ENCODE assay signal across 11 mouse cellular contexts in genomic region chr7:144176234-144176730, GRCm38 (mm10).
DNase-seq lines count a peak whose midpoint lies in the region; ATAC-seq and TF ChIP-seq lines count a peak whose summit lies in the region.
"Had no signal": no experiment of that assay in that cellular context is flagged by ENCODE, and none has a peak within 500 bp of the region (broad histone marks: within the 10 kb centered on the region; RNA-seq: fewer than 3 reads in every experiment).

No protein-coding gene starts in this region.

- no peaks in the 10 kb centered on the region for H3K27me3 ChIP-seq in hindbrain, postnatal 0 days (ENCODE audit: insufficient read depth, low read length)
- H3K27me3 ChIP-seq in neural tube, embryonic 14.5 days (ENCODE audit: control insufficient read depth, insufficient read depth, low read length) = 0 out of 2 replicates have a peak, but pooled peaks cover 4% of the 10 kb centered on the region
- H3K27me3 ChIP-seq in liver, embryonic 12.5 days (replicated peaks) = peaks cover 59% of the 10 kb centered on the region

- no peak for ATAC-seq in hindbrain, postnatal 0 days
- no peak for ATAC-seq in neural tube, embryonic 14.5 days (ENCODE audit: low read depth)
- ATAC-seq in liver, embryonic 12.5 days = no peak

- H3K4me1 ChIP-seq in hindbrain, postnatal 0 days (ENCODE audit: insufficient read depth, low read length) = peaks cover 10% of the 10 kb centered on the region
- peaks cover 18% of the 10 kb centered on the region; the same call in 1 of the 2 replicates for H3K4me1 ChIP-seq in neural tube, embryonic 14.5 days (ENCODE audit: control insufficient read depth, insufficient read depth, low read length)
- H3K4me1 ChIP-seq in liver, embryonic 12.5 days = no peaks in the 10 kb centered on the region

- WGBS in hindbrain, postnatal 0 days = 55% methylated on average over 3 of the region's 3 CpGs
- WGBS in neural tube, embryonic 14.5 days = 60% methylated on average over 3 of the region's 3 CpGs
- WGBS in liver, embryonic 12.5 days (ENCODE audit: insufficient replicate concordance) = 55% methylated on average over 3 of the region's 3 CpGs

- H3K27ac ChIP-seq in layer of hippocampus, adult 2 months = peak overlapping the region; percentile 94
- H3K27ac ChIP-seq in hindbrain, postnatal 0 days = peak overlapping the region; percentile 86; the same call in 1 of the 2 replicates
- peak overlapping the region; percentile 93 for H3K27ac ChIP-seq in neural tube, embryonic 14.5 days (ENCODE audit: low read depth, low read length)
- no peak overlapping the region for H3K27ac ChIP-seq in liver, embryonic 12.5 days
- H3K27ac ChIP-seq: heart, adult 2 months had no signal

- no peak for TF ChIP-seq CTCF in layer of hippocampus, adult 2 months (conservative IDR thresholded peaks at IDR 0.05)
- TF ChIP-seq CTCF in hindbrain, postnatal 0 days (IDR thresholded peaks at IDR 0.05; ENCODE audit: low read depth) = no peak

- peak overlapping the region; percentile 58 for H3K9ac ChIP-seq in hindbrain, postnatal 0 days (replicated peaks; ENCODE audit: low read length)
- H3K9ac ChIP-seq in neural tube, embryonic 14.5 days (replicated peaks; ENCODE audit: low read depth, low read length) = peak overlapping the region; percentile 75
- no peak overlapping the region for H3K9ac ChIP-seq in liver, embryonic 12.5 days

- peak overlapping the region; percentile 65 for H3K4me3 ChIP-seq in layer of hippocampus, adult 2 months
- peak overlapping the region; percentile 46 for H3K4me3 ChIP-seq in hindbrain, postnatal 0 days (ENCODE audit: low read length)
- peak overlapping the region; percentile 46 for H3K4me3 ChIP-seq in neural tube, embryonic 14.5 days (ENCODE audit: low read depth, low read length)
- H3K4me3 ChIP-seq in liver, embryonic 12.5 days = no peak overlapping the region

- DNase-seq in cerebellum, adult 11-12 months = peak; percentile 15
- no peak for DNase-seq in cerebellum, adult 8-10 months
- no peak for DNase-seq in layer of hippocampus, adult 2 months (ENCODE audit: low spot score in 2 of 2)
- DNase-seq in layer of hippocampus, adult 9-10 months (ENCODE audit: low spot score) = no peak
- no peak for DNase-seq in hindbrain, postnatal 0 days (ENCODE audit: low spot score)
- no peak for DNase-seq in embryo, embryonic 11 days
- DNase-seq: adrenal gland, adult 8-10 months; liver had no signal

- H3K4me2 ChIP-seq in hindbrain, postnatal 0 days (ENCODE audit: low read depth, low read length) = peak overlapping the region; percentile 65
- H3K4me2 ChIP-seq in neural tube, embryonic 14.5 days (ENCODE audit: low read depth, low read length) = peak overlapping the region; percentile 72
- no peak overlapping the region for H3K4me2 ChIP-seq in liver, embryonic 12.5 days

- no peaks in the 10 kb centered on the region for H3K9me3 ChIP-seq in hindbrain, postnatal 0 days (ENCODE audit: low read length)
- no peaks in the 10 kb centered on the region for H3K9me3 ChIP-seq in neural tube, embryonic 14.5 days (ENCODE audit: control insufficient read depth, low read length)
- H3K9me3 ChIP-seq in liver, embryonic 12.5 days (replicated peaks) = no peaks in the 10 kb centered on the region

- H3K36me3 ChIP-seq in hindbrain, postnatal 0 days (ENCODE audit: insufficient read depth, low read length) = no peaks in the 10 kb centered on the region
- no peaks in the 10 kb centered on the region for H3K36me3 ChIP-seq in neural tube, embryonic 14.5 days (ENCODE audit: control insufficient read depth, insufficient read depth, low read length)
- H3K36me3 ChIP-seq in liver, embryonic 12.5 days = no peaks in the 10 kb centered on the region
